Mouse (Mus musculus) CD4-positive, CD25-positive, alpha-beta regulatory T cell, adult 2 months (primary cell): Measurements from ENCODE around the gene Fam71b.

ENCODE experiments used
- DNase-seq: peaks from one replicate; pipeline ENCODE4 v3.0.0-alpha.2; 2012; ENCODE audit warnings: low read depth, low spot score

The Fam71b gene

GRCm38 (mm10) chr11:46396167-46396859 is at the start of gene Fam71b:
Fam71b (plus strand) TSS chr11:46396559.
- peak; percentile 52 for DNase-seq

- DNase-seq, result peak; percentile 39
These were observed 48.6 kb upstream of the Fam71b start for GRCm38 (mm10) chr11:46347756-46348155.

- peak; percentile 51 for DNase-seq
These were observed 47.9 kb upstream of the Fam71b start for GRCm38 (mm10) chr11:46348416-46348815.

GRCm38 (mm10) chr11:46349681-46350410 is 46.5 kb upstream of the Fam71b start:
- no peak for DNase-seq

- no peak for DNase-seq
These were observed 38.0 kb upstream of the Fam71b start for GRCm38 (mm10) chr11:46358369-46358768.

- no peak for DNase-seq
These were observed 35.2 kb upstream of the Fam71b start for GRCm38 (mm10) chr11:46360991-46361665.

GRCm38 (mm10) chr11:46362061-46363022 is 34.0 kb upstream of the Fam71b start:
- DNase-seq, result peak; percentile 41

- no peak for DNase-seq
These were observed 32.5 kb upstream of the Fam71b start for GRCm38 (mm10) chr11:46363864-46364263.

- DNase-seq, result no peak
These were observed 30.6 kb upstream of the Fam71b start for GRCm38 (mm10) chr11:46365744-46366143.

- DNase-seq, result no peak
These were observed 30.0 kb upstream of the Fam71b start for GRCm38 (mm10) chr11:46366357-46366756.

- DNase-seq, result no peak
These were observed 25.9 kb upstream of the Fam71b start for GRCm38 (mm10) chr11:46370457-46370856.

GRCm38 (mm10) chr11:46371250-46371649 is 25.1 kb upstream of the Fam71b start:
- no peak for DNase-seq

GRCm38 (mm10) chr11:46372331-46372953 is 23.9 kb upstream of the Fam71b start:
- DNase-seq, result peak; percentile 77

- peak; percentile 73 for DNase-seq
These were observed 23.0 kb upstream of the Fam71b start for GRCm38 (mm10) chr11:46373071-46374030.

- peak; percentile 63 for DNase-seq
These were observed 21.3 kb upstream of the Fam71b start for GRCm38 (mm10) chr11:46375015-46375414.

- peak; percentile 68 for DNase-seq
These were observed 19.0 kb upstream of the Fam71b start for GRCm38 (mm10) chr11:46377316-46377715.

- no peak for DNase-seq
These were observed 18.3 kb upstream of the Fam71b start for GRCm38 (mm10) chr11:46377819-46378782.

- DNase-seq, result no peak
These were observed 16.2 kb upstream of the Fam71b start for GRCm38 (mm10) chr11:46380097-46380675.
